Mouse (Mus musculus) retina, postnatal 1 day (tissue): ENCODE data around the gene BC035947.

Source experiments
- DNase-seq: peaks from one replicate; pipeline ENCODE4 v3.0.0-alpha.2; 2012

BC035947 gene

DNA sequence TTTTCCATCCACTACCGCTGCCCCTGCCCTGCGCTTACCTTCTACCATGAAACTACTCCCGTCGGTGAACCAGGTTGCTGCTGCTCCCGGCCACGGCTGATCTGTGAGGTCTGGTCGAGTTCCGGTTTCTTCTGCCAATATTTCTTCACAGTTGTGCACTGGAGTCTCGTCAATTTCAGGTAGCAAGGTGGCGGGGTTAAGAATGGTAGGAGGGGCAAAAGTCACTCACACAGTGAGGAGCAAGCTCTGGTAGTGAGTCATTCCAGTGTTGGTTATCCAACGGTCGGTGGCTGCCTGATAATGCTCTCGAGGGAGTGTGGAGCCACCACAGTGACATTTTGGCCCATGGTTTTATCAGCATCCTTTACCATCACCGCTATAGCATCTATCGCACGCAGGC, 10.9 kb downstream of the BC035947 start:
- no peak for DNase-seq

DNA sequence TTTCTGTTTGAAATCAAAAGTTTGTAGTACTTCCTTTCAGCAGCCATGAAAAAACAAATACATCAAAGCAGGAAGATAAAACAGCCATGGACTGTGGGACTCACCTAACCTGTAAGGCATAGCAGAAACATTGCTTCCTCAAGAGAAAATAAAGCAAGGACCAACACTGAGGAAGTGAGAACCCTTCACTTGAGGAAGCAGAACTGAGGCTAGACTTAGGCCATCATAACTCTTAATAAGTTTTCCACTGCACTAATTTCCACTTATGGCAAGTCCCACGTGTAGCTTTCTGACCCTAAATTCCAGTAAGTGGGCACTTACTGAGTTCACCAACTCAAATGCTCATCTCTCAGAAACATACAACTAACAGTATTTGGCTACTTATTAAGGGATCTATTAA, 21.8 kb downstream of the BC035947 start:
- DNase-seq: no peak

DNA sequence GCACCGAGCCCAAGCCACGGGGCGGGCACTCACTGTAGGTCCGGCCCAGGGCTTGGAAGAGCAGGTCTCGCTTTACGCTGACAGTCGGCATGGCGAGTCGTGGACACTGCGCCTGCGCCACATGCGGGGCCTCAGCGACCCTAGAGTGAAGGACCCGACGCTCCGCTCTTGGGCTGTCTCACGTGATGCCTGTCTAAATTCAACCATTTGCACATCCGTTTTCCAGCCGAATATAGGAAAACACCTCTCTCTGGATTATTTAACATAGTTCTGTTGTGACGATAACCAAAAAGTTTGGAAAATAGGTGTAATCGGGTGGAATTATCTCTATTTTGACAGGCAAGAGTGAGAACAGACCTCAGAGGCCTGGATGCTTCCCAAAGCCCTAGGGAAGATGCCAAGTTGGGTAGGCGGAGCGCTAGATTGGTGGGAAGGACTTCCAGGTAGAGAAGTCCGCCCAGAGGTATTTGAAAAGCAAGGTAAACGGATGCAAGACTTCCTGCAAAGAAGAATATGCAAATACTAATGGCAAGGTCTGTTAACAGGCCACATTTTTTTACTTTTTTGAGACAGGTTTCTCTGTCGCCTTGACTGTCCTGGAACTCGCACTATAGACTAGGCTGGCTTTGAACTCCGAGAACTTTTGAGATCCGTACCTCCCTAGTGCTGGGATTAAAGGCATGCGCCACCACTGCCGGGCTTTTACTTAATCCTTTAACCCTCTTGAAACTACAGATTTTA, 23.0 kb downstream of the BC035947 start, which contains the start of gene Farsb:
TSS of gene Farsb (minus strand) at position 146 of the 741 bp plus-strand sequence.
- peak; percentile 96 for DNase-seq

DNA sequence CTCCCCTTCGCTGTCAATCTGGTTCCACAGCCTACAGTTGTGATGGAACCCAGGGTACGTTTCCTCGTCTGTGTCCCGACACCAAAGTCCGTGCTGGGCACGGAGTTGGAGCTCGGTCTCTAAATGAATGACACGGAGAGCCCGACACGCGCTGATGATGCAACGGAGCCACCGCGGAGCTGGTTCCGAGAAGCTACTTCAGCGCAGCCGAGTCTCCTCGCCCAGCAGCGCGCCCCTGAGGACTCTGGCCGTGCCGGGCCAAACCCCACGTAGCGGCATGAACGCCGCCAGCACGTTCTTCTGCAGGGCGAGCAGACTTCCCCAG, 23.6 kb downstream of the BC035947 start:
- no peak for DNase-seq

DNA sequence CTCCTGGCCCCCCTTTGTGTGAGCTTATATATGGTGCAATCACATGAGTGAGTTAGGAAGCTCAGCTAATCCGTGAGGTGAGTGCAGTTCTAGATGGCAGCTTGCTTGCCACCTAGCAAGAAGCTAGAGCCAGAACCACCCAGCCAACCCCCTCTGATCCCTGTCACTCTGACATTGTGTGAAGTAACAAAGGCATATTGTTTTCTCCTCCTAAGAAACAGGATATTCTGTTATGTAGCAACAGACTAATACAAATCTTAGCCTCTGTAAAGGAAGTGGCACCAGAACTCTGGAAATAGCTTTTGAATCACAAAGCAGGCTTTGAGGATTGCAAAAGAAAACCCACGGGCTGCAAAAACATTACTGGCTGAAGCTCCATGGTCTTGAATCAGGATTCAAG, 27.6 kb downstream of the BC035947 start:
- no peak for DNase-seq

DNA sequence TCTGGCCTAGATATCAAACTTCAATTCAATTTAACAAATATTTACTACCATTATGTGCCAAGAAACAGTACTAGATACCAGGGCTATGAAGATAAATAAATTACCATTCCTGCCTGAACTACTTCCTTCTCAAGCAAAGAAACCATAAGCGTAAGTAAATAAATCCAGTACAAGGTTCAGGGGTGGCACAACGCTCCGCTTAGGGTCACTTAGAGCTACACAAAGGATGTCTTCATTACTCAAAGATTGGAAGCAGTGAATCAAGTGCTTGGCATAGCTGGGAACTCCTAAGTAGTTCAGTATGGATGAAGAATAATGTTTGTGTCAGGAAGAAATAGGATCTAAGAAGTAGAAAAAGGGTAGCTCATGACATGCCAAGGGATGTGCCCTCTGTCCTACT, 28.5 kb downstream of the BC035947 start:
- DNase-seq: no peak

DNA sequence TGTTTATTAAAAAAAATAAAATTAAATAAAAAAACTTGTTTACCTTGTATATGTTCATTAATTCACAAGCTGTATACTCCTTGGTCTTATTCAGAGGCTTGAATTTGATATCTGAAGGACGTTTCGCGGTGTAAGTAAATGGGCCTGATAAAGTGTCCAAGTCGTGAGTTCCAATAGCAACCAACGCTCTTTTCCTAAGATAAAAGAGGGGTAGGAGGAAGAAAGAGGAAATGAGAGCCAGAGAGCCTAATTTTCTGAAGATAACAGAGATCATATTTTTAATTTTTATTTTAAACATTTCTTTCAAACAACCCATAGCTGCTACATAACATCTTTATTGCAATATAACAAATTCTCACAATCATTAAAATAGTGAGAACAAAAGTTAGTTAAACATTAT, 39.5 kb downstream of the BC035947 start:
- DNase-seq: no peak

DNA sequence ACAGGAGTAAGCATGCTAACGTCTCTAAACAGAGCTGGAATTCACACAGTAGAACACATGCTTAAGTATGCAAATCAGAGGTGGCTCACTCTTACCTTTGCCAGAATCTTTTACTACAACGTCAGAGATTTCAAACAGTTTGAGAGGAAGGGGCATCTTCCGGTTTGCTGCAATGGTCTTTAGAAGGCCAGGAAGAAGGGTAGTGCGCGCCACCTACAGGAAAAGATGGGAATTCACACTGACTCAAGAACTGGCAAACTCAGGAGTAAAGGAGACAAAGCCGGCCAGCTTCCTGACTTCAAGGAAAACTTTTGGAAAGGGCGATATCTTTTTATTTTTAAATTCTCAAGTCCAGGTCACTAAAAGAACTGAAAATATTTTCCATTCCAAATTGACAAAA, 57.3 kb downstream of the BC035947 start:
- peak; percentile 67 for DNase-seq

DNA sequence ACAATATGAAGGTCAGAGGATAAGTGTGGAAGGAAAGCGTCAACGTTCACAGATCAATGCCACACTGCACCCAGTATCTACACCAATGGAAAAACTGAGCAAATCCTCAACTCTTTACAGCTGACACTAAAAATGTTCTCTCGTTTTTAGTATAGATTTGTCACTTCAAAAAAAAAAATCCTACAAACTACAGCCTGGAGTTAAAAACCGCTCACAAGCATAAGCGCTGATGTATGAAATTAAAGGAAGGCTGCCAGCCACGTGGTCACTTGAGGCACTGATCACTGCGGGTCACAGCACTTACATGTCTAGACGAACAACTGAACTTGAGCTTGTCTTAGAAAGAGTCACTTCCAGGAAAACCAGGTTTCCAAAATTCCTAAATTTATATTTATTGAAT, 58.1 kb downstream of the BC035947 start:
- DNase-seq: no peak

DNA sequence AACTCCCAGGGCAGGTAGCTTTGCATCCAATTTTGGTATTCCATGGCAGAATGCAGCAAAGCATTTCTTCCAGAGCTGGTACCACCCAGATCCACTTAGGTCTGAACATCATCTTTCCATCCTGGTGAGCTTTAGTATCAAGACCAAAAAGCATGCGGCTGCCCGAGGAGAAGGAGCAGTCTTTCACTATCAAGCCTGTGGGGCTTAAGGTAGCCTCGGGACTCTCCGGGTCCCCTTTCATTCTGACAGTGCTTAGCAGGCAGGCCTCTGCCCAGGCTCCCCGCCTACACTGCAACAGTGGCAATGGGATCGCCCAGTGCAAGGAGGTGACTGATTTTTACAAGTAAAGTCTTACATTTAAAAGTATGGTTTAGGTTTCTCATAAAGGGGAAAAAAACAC, 59.4 kb downstream of the BC035947 start:
- no peak for DNase-seq

DNA sequence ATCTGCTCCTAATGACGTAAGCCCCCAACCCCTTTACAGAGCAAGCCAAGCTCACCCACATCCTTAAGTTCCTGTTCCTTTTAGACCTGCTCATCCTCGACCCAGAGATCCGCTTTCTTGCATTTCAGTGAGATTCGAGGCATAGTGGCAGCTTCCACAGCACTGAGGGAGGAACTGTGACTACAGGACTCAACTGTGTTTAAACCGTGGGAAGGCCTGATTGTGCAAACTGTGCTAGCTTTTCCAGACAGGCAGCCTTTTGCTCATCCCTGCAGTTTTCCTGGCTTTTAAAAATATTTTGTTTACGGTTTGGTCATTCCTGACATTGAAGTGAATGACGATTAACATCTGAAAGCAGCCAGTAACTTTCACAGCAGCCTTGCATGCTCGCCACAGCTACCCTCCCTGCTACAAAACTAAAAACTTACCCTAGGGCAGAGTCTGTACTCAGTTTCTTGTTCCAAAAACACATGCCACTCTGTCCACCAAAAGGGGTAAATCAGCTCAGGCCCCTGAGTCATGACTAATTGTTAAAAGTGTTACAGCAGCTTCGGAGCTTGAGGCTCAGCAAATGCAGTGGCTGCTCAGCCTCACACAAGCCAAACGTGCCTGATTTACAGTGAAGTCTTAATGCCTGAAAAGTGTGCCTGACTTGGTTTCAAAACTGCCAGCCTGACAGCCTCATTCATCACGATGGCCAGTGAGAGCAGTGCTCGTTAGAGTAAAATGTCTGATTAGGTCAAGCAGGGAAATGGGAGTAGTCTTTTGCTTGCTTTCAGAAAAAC, 60.7 kb downstream of the BC035947 start:
- no peak for DNase-seq

DNA sequence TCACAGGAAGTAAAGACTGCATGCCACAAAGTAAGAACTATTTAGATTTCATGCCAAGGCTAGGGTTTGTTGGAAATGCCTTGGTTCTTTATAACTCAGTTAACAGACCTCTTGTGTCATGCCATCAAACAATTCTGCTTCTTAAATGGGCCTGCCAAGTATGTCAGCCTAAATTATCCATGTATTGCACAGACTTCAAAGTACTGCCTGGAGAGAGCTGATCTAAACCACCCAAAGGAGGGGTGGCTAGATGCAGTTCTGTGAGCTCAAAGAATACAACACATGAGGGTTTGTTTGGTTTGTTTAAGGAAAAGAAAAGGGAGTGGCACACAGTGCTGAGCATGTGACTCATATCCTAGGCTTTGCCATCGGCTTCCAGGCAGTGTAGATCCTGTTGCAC, 63.9 kb downstream of the BC035947 start:
- no peak for DNase-seq
